Mouse (Mus musculus) spleen, adult 2 months (tissue): Measurements from ENCODE around the gene Prkrip1.

Source experiments
- CTCF ChIP-seq: fragments of 200-500 bp; IDR thresholded peaks from 2 replicates; pipeline ENCODE4 v1.5.1; 2011; ENCODE audit warnings: mild to moderate bottlenecking, inconsistent platforms; ENCODE audit not compliant: insufficient read depth, insufficient read length, insufficient replicate concordance; ENCODE audit errors: extremely low read depth
- POLR2A ChIP-seq: fragments of 200-500 bp; IDR thresholded peaks from 2 replicates; pipeline ENCODE4 v1.6.1; 2011; ENCODE audit warnings: low read depth, low read length, inconsistent platforms

DNA sequence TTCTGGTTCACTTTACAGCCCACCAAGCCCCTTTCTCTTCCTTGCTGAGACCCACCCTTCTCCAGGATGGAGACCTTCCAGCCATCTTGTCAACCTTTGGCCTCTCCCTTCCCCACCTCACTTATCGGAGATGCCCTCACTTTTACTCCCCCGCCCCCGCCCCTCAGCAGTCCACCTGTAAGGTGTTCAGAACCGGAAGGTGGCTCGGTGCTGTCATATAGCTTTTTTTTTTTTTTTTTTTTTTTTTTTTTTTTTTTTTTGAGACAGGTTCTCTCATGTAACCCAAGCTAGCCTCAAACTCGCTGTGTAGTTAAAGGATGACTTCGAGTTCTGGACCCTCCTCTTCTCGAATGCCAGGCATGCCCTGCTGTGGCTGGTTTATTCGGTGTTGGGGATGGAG lies 25.8 kb downstream of the Prkrip1 start:
- TF ChIP-seq POLR2A, result no peak
- TF ChIP-seq CTCF, result no peak
